Mouse (Mus musculus): Measurements from ENCODE around the gene Anapc7. TPM values are rescaled to one million over a fixed set of nuclear protein-coding genes. Genes with fewer than 3 reads are reported as not detected.

Anapc7 gene
- polyA plus RNA-seq, 1 experiment from 2014 or later = 27.5 TPM

GRCm38 (mm10) chr5:122391178-122391785 is 30.2 kb upstream of the Anapc7 start:
- ATAC-seq (ENCODE audit: low FRiP score, low TSS enrichment) (no peak), DNase-seq (no peak)
- Histone ChIP-seq H3K9me3 (ENCODE audit: control insufficient read depth, low read length) (no peaks in the 10 kb centered on the region), H3K27me3 (ENCODE audit: control insufficient read depth, insufficient read depth, low read length) (no peaks in the 10 kb centered on the region), H3K4me2 (ENCODE audit: low read length) (peak overlapping the region; percentile 77), H3K27ac (replicated peaks; ENCODE audit: low read depth, low read length) (0 out of 2 replicates have a peak overlapping the region, but pooled peaks have one; percentile 32), H3K36me3 (ENCODE audit: control insufficient read depth, insufficient read depth, low read length) (no peaks in the 10 kb centered on the region), H3K4me3 (replicated peaks; ENCODE audit: low read depth, low read length) (peak overlapping the region; percentile 88), H3K4me1 (ENCODE audit: control insufficient read depth, insufficient read depth, low read length) (peaks cover 6% of the 10 kb centered on the region; the same call in 1 of the 2 replicates), H3K9ac (replicated peaks; ENCODE audit: low read length) (peak overlapping the region; percentile 82; the same call in 1 of the 2 replicates)
- 53% methylated on average over 15 of the region's 16 CpGs for WGBS

GRCm38 (mm10) chr5:122391786-122392180 is 29.7 kb upstream of the Anapc7 start, which contains the start of gene Arpc3:
Arpc3 (plus strand) TSS chr5:122391878.
- H3K27ac ChIP-seq (replicated peaks; ENCODE audit: low read depth, low read length) = peak within 1 kb of the TSS; percentile 60; the same call in 1 of the 2 replicates
- H3K9ac ChIP-seq (replicated peaks; ENCODE audit: low read length) = peak within 1 kb of the TSS; percentile 82
- peak within 1 kb of the TSS; percentile 77 for H3K4me2 ChIP-seq (ENCODE audit: low read length)
- peak; percentile 82 for ATAC-seq (ENCODE audit: low FRiP score, low TSS enrichment)
- peaks cover 4% of the 10 kb centered on the region for H3K36me3 ChIP-seq (ENCODE audit: control insufficient read depth, insufficient read depth, low read length)
- H3K4me3 ChIP-seq (replicated peaks; ENCODE audit: low read depth, low read length) = peak within 1 kb of the TSS; percentile 88
- no peaks in the 10 kb centered on the region for H3K9me3 ChIP-seq (ENCODE audit: control insufficient read depth, low read length)
- under 1% methylated on average over 39 of the region's 39 CpGs for WGBS
- H3K4me1 ChIP-seq (ENCODE audit: control insufficient read depth, insufficient read depth, low read length) = peaks cover 6% of the 10 kb centered on the region; the same call in 1 of the 2 replicates
- no peaks in the 10 kb centered on the region for H3K27me3 ChIP-seq (ENCODE audit: control insufficient read depth, insufficient read depth, low read length)
- DNase-seq = peak; percentile 97

- Histone ChIP-seq H3K4me2 (ENCODE audit: low read length) (peak overlapping the region; percentile 77), H3K4me1 (ENCODE audit: control insufficient read depth, insufficient read depth, low read length) (peaks cover 6% of the 10 kb centered on the region; the same call in 1 of the 2 replicates), H3K27ac (replicated peaks; ENCODE audit: low read depth, low read length) (peak overlapping the region; percentile 60; the same call in 1 of the 2 replicates), H3K9ac (replicated peaks; ENCODE audit: low read length) (peak overlapping the region; percentile 82), H3K27me3 (ENCODE audit: control insufficient read depth, insufficient read depth, low read length) (no peaks in the 10 kb centered on the region), H3K36me3 (ENCODE audit: control insufficient read depth, insufficient read depth, low read length) (peaks cover 10% of the 10 kb centered on the region), H3K9me3 (ENCODE audit: control insufficient read depth, low read length) (no peaks in the 10 kb centered on the region), H3K4me3 (replicated peaks; ENCODE audit: low read depth, low read length) (peak overlapping the region; percentile 88)
- peak; percentile 15 for DNase-seq
- 17% methylated on average over 19 of the region's 19 CpGs for WGBS
- ATAC-seq (ENCODE audit: low FRiP score, low TSS enrichment) = no peak; the same call in 1 of the 2 replicates
Measured at GRCm38 (mm10) chr5:122392227-122393004, 29.1 kb upstream of the Anapc7 start.

- 48% methylated on average over 2 of the region's 2 CpGs for WGBS
- H3K4me3 ChIP-seq (replicated peaks; ENCODE audit: low read depth, low read length) = no peak overlapping the region
- H3K4me1 ChIP-seq (ENCODE audit: control insufficient read depth, insufficient read depth, low read length) = peaks cover 6% of the 10 kb centered on the region; the same call in 1 of the 2 replicates
- no peak overlapping the region for H3K27ac ChIP-seq (replicated peaks; ENCODE audit: low read depth, low read length)
- H3K36me3 ChIP-seq (ENCODE audit: control insufficient read depth, insufficient read depth, low read length) = peaks cover 23% of the 10 kb centered on the region
- no peaks in the 10 kb centered on the region for H3K27me3 ChIP-seq (ENCODE audit: control insufficient read depth, insufficient read depth, low read length)
- no peaks in the 10 kb centered on the region for H3K9me3 ChIP-seq (ENCODE audit: control insufficient read depth, low read length)
- H3K4me2 ChIP-seq (ENCODE audit: low read length) = no peak overlapping the region
- peak; percentile 82 for DNase-seq
- no peak; the same call in 1 of the 2 replicates for ATAC-seq (ENCODE audit: low FRiP score, low TSS enrichment)
- no peak overlapping the region for H3K9ac ChIP-seq (replicated peaks; ENCODE audit: low read length)
Measured at GRCm38 (mm10) chr5:122393887-122394286, 27.6 kb upstream of the Anapc7 start.

- Histone ChIP-seq H3K9ac (replicated peaks; ENCODE audit: low read length) (no peak overlapping the region), H3K4me2 (ENCODE audit: low read length) (no peak overlapping the region), H3K4me1 (ENCODE audit: control insufficient read depth, insufficient read depth, low read length) (peaks cover 6% of the 10 kb centered on the region; the same call in 1 of the 2 replicates), H3K4me3 (replicated peaks; ENCODE audit: low read depth, low read length) (no peak overlapping the region), H3K36me3 (ENCODE audit: control insufficient read depth, insufficient read depth, low read length) (peaks cover 46% of the 10 kb centered on the region), H3K9me3 (ENCODE audit: control insufficient read depth, low read length) (no peaks in the 10 kb centered on the region), H3K27me3 (ENCODE audit: control insufficient read depth, insufficient read depth, low read length) (no peaks in the 10 kb centered on the region), H3K27ac (replicated peaks; ENCODE audit: low read depth, low read length) (no peak overlapping the region)
- DNase-seq = no peak
- 90% methylated on average over 10 of the region's 10 CpGs for WGBS
- no peak for ATAC-seq (ENCODE audit: low FRiP score, low TSS enrichment)
Measured at GRCm38 (mm10) chr5:122396791-122397190, 24.7 kb upstream of the Anapc7 start.

GRCm38 (mm10) chr5:122397495-122397894 is 24.0 kb upstream of the Anapc7 start:
- Histone ChIP-seq H3K9me3 (ENCODE audit: control insufficient read depth, low read length) (no peaks in the 10 kb centered on the region), H3K36me3 (ENCODE audit: control insufficient read depth, insufficient read depth, low read length) (peaks cover 53% of the 10 kb centered on the region)
- WGBS = 94% methylated on average over 8 of the region's 8 CpGs

GRCm38 (mm10) chr5:122399871-122400270 is 21.6 kb upstream of the Anapc7 start:
- Histone ChIP-seq H3K9me3 (ENCODE audit: control insufficient read depth, low read length) (no peaks in the 10 kb centered on the region), H3K4me2 (ENCODE audit: low read length) (no peak overlapping the region), H3K9ac (replicated peaks; ENCODE audit: low read length) (no peak overlapping the region), H3K4me3 (replicated peaks; ENCODE audit: low read depth, low read length) (no peak overlapping the region), H3K27me3 (ENCODE audit: control insufficient read depth, insufficient read depth, low read length) (no peaks in the 10 kb centered on the region), H3K27ac (replicated peaks; ENCODE audit: low read depth, low read length) (no peak overlapping the region), H3K36me3 (ENCODE audit: control insufficient read depth, insufficient read depth, low read length) (peaks cover 77% of the 10 kb centered on the region), H3K4me1 (ENCODE audit: control insufficient read depth, insufficient read depth, low read length) (no peaks in the 10 kb centered on the region)
- ATAC-seq (ENCODE audit: low FRiP score, low TSS enrichment) (no peak), DNase-seq (no peak)
- 95% methylated on average over 8 of the region's 8 CpGs for WGBS

More at GRCm38 (mm10) chr5:122397495-122397894, 24.0 kb upstream of the Anapc7 start:
- DNase-seq (no peak), ATAC-seq (ENCODE audit: low FRiP score, low TSS enrichment) (no peak)
- Histone ChIP-seq H3K4me1 (ENCODE audit: control insufficient read depth, insufficient read depth, low read length) (peaks cover 4% of the 10 kb centered on the region; the same call in 1 of the 2 replicates), H3K4me2 (ENCODE audit: low read length) (no peak overlapping the region), H3K4me3 (replicated peaks; ENCODE audit: low read depth, low read length) (no peak overlapping the region), H3K27me3 (ENCODE audit: control insufficient read depth, insufficient read depth, low read length) (no peaks in the 10 kb centered on the region), H3K9ac (replicated peaks; ENCODE audit: low read length) (no peak overlapping the region), H3K27ac (replicated peaks; ENCODE audit: low read depth, low read length) (no peak overlapping the region)

- no peak for DNase-seq
- Histone ChIP-seq H3K9ac (replicated peaks; ENCODE audit: low read length) (no peak overlapping the region), H3K4me3 (replicated peaks; ENCODE audit: low read depth, low read length) (no peak overlapping the region), H3K9me3 (ENCODE audit: control insufficient read depth, low read length) (no peaks in the 10 kb centered on the region), H3K27ac (replicated peaks; ENCODE audit: low read depth, low read length) (no peak overlapping the region), H3K4me1 (ENCODE audit: control insufficient read depth, insufficient read depth, low read length) (no peaks in the 10 kb centered on the region), H3K4me2 (ENCODE audit: low read length) (no peak overlapping the region), H3K27me3 (ENCODE audit: control insufficient read depth, insufficient read depth, low read length) (no peaks in the 10 kb centered on the region), H3K36me3 (ENCODE audit: control insufficient read depth, insufficient read depth, low read length) (peaks cover 86% of the 10 kb centered on the region)
- ATAC-seq (ENCODE audit: low FRiP score, low TSS enrichment) = no peak
- WGBS = 88% methylated on average over 18 of the region's 18 CpGs
Measured at GRCm38 (mm10) chr5:122400628-122401302, 20.7 kb upstream of the Anapc7 start.

Measured in midbrain, embryonic 14.5 days (tissue).